Mouse (Mus musculus) liver, embryonic 14.5 days (tissue): ENCODE data around the gene Tep1. TPM values are rescaled to one million over a fixed set of nuclear protein-coding genes. Genes with fewer than 3 reads are reported as not detected.

Experiments
- ATAC-seq: fragments of 200-750 bp; cut with Nextera tagmentation; 2 replicates; pipeline ENCODE4 v1.8.0; 2017; ENCODE audit warnings: moderate number of reproducible peaks, mild to moderate bottlenecking, moderate library complexity; ENCODE audit not compliant: insufficient read depth
- DNase-seq, 3 experiments: peaks; one replicate each; pipeline ENCODE4 v3.0.0-alpha.2; 2012 to 2013; ENCODE audit warnings: low read depth in 3 of 3, low spot score in 3 of 3
- H3K27ac ChIP-seq: fragments of 300-500 bp; sonication (generic); 2 replicates; pipeline ENCODE4 v1.5.1; 2014; ENCODE audit warnings: moderate library complexity, mild to moderate bottlenecking, control low read depth, inconsistent platforms
- H3K27me3 ChIP-seq: fragments of 300-500 bp; sonication (generic); 2 replicates; pipeline ENCODE4 v1.6.1; 2014; ENCODE audit warnings: mild to moderate bottlenecking, low read length, moderate library complexity; ENCODE audit not compliant: control insufficient read depth, insufficient read depth
- H3K36me3 ChIP-seq: fragments of 300-500 bp; sonication (generic); replicated peaks from 2 replicates; pipeline ENCODE4 v1.6.1; 2014; ENCODE audit warnings: low read depth; ENCODE audit not compliant: control insufficient read depth, insufficient read depth
- H3K4me1 ChIP-seq, 2 experiments: fragments of 200-500 bp in 1 of 2; fragments of 300-500 bp in 1 of 2; sonication (generic) in 1 of 2; replicated peaks; 2 replicates each; pipeline ENCODE4 v1.6.1; 2012 to 2014; ENCODE audit warnings: antibody characterized with exemption in 1 of 2, inconsistent platforms in 1 of 2, low read length in 1 of 2; ENCODE audit not compliant: control insufficient read depth in 2 of 2, insufficient read depth in 2 of 2
- H3K4me2 ChIP-seq: fragments of 300-500 bp; sonication (generic); 2 replicates; pipeline ENCODE4 v1.6.1; 2014; ENCODE audit warnings: low read depth, mild to moderate bottlenecking, control low read depth, moderate library complexity
- H3K4me3 ChIP-seq, 2 experiments: fragments of 200-500 bp in 1 of 2; fragments of 300-500 bp in 1 of 2; sonication (generic) in 1 of 2; 2 replicates each; pipeline ENCODE4 v1.5.1; 2012 to 2014; ENCODE audit warnings: low read depth in 2 of 2, low read length in 2 of 2, mild to moderate bottlenecking in 2 of 2, control low read depth in 1 of 2, inconsistent platforms in 1 of 2, moderate library complexity in 1 of 2; ENCODE audit not compliant: insufficient read depth in 1 of 2
- H3K9ac ChIP-seq: fragments of 300-500 bp; sonication (generic); replicated peaks from 2 replicates; pipeline ENCODE4 v1.6.1; 2014; ENCODE audit warnings: mild to moderate bottlenecking, control low read depth, moderate library complexity
- H3K9me3 ChIP-seq: fragments of 300-500 bp; sonication (generic); 2 replicates; pipeline ENCODE4 v1.6.1; 2016; ENCODE audit warnings: low read length, mixed read lengths; ENCODE audit not compliant: control insufficient read depth
- CTCF ChIP-seq: IDR thresholded peaks from 2 replicates; pipeline ENCODE4 v1.5.1; 2016; ENCODE audit warnings: antibody characterized with exemption, low read depth, control low read depth
- EP300 ChIP-seq: IDR thresholded peaks from 2 replicates; pipeline ENCODE4 v1.6.1; 2016; ENCODE audit warnings: antibody characterized with exemption, low read depth
- WGBS: fragments of 180-500 bp; shearing (Covaris S2); extraction: QIAGEN DNeasy Blood & Tissue Kit; methylation state at CpG from one replicate; pipeline ENCODE4 v1.1.7; 2014; ENCODE audit not compliant: insufficient replicate concordance; 5-methylcytosine and 5-hydroxymethylcytosine counted together
- polyA plus RNA-seq, 2 experiments: library from polyadenylated mRNA; depleted of rRNA in 1 of 2; stranded (reverse) in 1 of 2; unstranded in 1 of 2; fragments of >200 nt; fragmentation: Nextera tagmentation in 1 of 2; extraction: Ambion mirVana in 1 of 2; gene quantifications; 2 replicates each; pipeline versions ENCODE4 v1.2.1 to v1.2.3; 2012 to 2014

The Tep1 gene
- polyA plus RNA-seq, 2 experiments, result 2.2 to 3.0 TPM

- H3K4me2 ChIP-seq, result no peak overlapping the region
- H3K4me1 ChIP-seq, result peaks cover 6 to 9% of the 10 kb centered on the region in 2 experiments
- no peak overlapping the region for H3K9ac ChIP-seq
- no peak overlapping the region for H3K27ac ChIP-seq
- H3K27me3 ChIP-seq, result no peaks in the 10 kb centered on the region
- WGBS, result 67% methylated on average over 13 of the region's 13 CpGs
- TF ChIP-seq EP300 (no peak), CTCF (no peak)
- H3K4me3 ChIP-seq, result no peak overlapping the region
- H3K9me3 ChIP-seq, result no peaks in the 10 kb centered on the region
- H3K36me3 ChIP-seq, result no peaks in the 10 kb centered on the region; the same call in 1 of the 2 replicates
- DNase-seq (no peak), ATAC-seq (no peak)
These were observed 65.7 kb downstream of the Tep1 start for GRCm38 (mm10) chr14:50804683-50805082.

DNA sequence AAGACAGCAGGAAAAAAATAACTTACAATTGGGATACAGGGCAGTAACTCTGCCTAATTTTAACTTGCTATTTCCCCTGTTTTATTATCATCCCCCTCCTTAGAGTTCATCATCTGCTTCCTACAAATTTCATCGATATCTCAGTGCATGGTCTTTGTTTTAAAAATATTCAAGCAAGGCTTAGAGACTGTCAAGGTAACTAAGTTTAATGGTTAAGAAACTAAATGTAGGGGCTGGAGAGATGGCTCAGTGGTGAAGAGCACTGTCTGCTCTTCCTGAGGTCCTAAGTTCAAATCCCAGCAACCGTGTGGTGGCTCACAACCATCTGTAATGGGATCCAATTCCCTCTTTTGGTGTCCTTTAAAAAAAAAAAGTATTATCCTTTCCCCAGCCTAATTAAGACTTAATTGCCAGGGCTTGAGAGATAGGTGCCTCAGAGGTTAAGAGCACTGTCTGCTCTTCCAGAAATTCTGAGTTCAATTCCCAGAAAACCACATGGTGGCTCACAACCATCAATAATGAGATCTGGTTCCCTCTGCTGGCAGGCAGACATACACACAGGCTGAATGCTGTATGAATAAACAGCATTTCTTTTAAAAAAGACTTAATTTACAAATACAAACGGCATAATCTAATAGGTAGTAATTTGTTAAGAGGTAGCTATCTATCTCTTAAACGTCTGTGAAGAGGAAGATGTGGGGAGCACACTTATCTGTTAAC is 67.4 kb downstream of the Tep1 start:
- no peaks in the 10 kb centered on the region for H3K9me3 ChIP-seq
- no peak for ATAC-seq
- H3K36me3 ChIP-seq, result no peaks in the 10 kb centered on the region
- H3K4me1 ChIP-seq, result peaks cover 2 to 7% of the 10 kb centered on the region in 2 experiments; a peak in 3 of 4 replicates
- 37% methylated on average over 4 of the region's 4 CpGs for whole genome bisulfite sequencing
- no peak overlapping the region for H3K4me2 ChIP-seq
- no peaks in the 10 kb centered on the region for H3K27me3 ChIP-seq
- no peak overlapping the region for H3K4me3 ChIP-seq
- TF ChIP-seq CTCF (peak; percentile 51; the same call in 1 of the 2 replicates), EP300 (no peak)
- H3K9ac ChIP-seq, result no peak overlapping the region
- no peak overlapping the region for H3K27ac ChIP-seq
- peak; percentile 52 to 67 (median 57) for DNase-seq

DNA sequence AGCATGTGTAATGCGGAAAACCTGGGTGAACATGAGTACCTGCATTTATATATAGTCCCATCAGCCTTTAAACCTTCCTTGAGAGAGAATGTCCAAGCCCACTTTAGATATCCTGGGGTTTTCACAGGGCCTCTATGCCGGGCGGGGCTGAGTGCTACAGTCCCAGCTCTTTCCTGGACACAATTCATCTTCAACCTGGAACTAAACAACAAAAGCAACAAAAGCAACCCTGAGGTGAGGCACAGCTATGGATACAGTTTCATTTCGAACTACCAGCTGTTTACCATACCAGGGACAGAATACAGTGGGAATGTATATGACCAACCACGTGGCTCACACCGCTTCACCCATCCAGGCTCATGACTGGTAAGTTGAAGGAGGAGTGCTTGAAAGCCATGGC is 67.9 kb downstream of the Tep1 start:
- WGBS, result 77% methylated on average over 6 of the region's 6 CpGs
- H3K4me1 ChIP-seq, result peaks cover 2 to 7% of the 10 kb centered on the region in 2 experiments; a peak in 3 of 4 replicates
- H3K9me3 ChIP-seq, result no peaks in the 10 kb centered on the region
- ATAC-seq, result no peak
- no peak overlapping the region for H3K4me3 ChIP-seq
- H3K9ac ChIP-seq, result no peak overlapping the region; the same call in 1 of the 2 replicates
- no peaks in the 10 kb centered on the region for H3K36me3 ChIP-seq
- H3K27ac ChIP-seq, result no peak overlapping the region
- DNase-seq, result no peak
- no peak overlapping the region for H3K4me2 ChIP-seq
- TF ChIP-seq EP300 (no peak), CTCF (no peak)
- H3K27me3 ChIP-seq, result no peaks in the 10 kb centered on the region

DNA sequence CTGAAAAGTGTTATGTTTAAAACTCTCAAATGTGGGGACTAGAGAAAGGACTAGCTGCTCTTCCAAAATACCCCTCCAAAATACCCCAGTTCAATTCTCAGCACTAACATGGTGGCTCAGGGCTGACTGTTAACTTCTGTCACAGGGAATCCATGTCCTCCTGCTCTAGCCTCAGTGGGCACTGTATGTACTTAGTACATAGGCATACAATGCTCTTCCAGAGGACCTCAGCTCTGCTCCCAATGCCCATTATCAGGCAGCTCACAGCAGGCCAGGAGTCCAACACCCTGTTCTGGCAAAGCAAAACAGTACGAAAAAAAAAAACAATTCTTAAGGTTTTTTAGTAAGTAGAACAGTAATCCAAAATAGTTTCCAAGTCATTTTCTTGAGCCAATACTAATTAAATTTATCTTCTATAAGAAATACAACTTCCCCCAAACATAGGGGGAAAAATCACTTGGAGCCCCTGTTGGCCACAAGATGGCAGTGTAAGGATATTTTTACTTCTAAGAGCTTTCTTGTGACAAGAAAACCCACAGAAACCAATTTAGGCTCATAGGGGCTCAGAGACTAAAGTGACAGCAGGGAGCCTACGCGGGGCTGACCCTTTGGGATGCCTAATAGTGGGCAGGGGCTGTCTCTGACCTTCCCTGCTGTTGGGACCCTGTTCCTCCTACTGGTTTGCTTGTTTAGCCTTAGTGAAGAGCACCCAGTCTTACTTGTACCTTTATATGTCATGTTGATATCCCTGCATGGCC is 70.7 kb downstream of the Tep1 start:
- ATAC-seq (no peak), DNase-seq (peak in 2 of 3 experiments; percentile 51 to 58)
- Histone ChIP-seq H3K36me3 (no peaks in the 10 kb centered on the region), H3K27ac (no peak overlapping the region), H3K4me3 (no peak overlapping the region), H3K4me2 (no peak overlapping the region), H3K9me3 (no peaks in the 10 kb centered on the region), H3K4me1 (peaks cover 2 to 5% of the 10 kb centered on the region in 2 experiments; a peak in 2 of 4 replicates), H3K27me3 (no peaks in the 10 kb centered on the region), H3K9ac (no peak overlapping the region)
- TF ChIP-seq EP300, result no peak
- peak; percentile 56; the same call in 1 of the 2 replicates for TF ChIP-seq CTCF
- WGBS, result 1% methylated on average over 3 of the region's 3 CpGs

GRCm38 (mm10) chr14:50798512-50798911 is 71.8 kb downstream of the Tep1 start:
- peaks cover 2 to 5% of the 10 kb centered on the region in 2 experiments; a peak in 2 of 4 replicates for H3K4me1 ChIP-seq
- 45% methylated on average over 2 of the region's 2 CpGs for WGBS
- DNase-seq (no peak), ATAC-seq (no peak)
- no peaks in the 10 kb centered on the region for H3K27me3 ChIP-seq
- H3K36me3 ChIP-seq, result no peaks in the 10 kb centered on the region
- TF ChIP-seq CTCF (peak; percentile 57; the same call in 1 of the 2 replicates), EP300 (no peak)
- no peak overlapping the region for H3K4me2 ChIP-seq
- no peak overlapping the region for H3K27ac ChIP-seq
- no peak overlapping the region for H3K4me3 ChIP-seq
- no peak overlapping the region for H3K9ac ChIP-seq
- H3K9me3 ChIP-seq, result no peaks in the 10 kb centered on the region
